Mouse (Mus musculus) frontal cortex, postnatal 36 days (tissue): Measurements from ENCODE around the gene Cenpm.
"Not testable (repeated sequence)": the region's sequence is repeated elsewhere in the genome, so short reads cannot be mapped to it uniquely, and the experiment has no call there.

Experiments
- DNase-seq, 2 experiments: peaks; one replicate each; pipeline ENCODE4 v3.0.0; 2022; ENCODE audit warnings: low spot score in 2 of 2

Gene Cenpm

DNA sequence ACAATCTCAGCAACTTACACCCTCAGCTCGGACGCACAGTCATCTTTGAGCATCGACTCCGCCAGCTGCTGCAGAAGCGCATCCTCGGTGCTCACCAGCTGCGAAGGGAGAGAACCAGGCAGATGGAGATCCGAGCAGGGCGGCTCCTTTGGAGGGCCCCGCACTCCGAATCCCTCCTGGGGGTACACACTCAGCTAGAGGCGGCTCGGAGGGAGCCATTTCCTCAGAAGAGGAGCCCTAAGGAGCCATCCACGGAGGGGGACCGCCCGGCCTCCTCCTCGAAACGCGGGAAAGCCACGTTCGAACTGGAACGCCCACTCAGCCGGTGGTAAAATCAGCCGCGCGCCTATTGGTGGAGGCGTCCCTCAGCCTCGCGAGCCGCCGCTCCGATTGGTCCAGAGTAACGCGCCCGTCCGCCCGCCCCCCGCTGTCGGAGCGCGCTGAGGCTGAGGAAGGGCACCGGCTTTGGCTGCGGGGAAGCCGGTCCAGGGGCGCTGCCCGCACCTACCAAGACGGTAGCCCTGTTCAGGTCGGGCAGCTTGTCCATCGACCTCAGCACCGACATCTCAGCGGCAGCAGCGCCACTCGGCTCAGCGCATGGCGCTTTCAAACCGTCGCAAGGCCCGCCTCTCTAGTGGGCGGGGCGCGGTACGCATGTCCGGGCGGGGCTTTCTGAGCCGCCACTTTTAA lies at the start of gene Cenpm:
Cenpm (minus strand) TSS at position 634 of the 690 bp plus-strand sequence.
- DNase-seq, result peak; percentile 92 to 94

GRCm38 (mm10) chr15:82294059-82294458 lies 49.5 kb upstream of the Cenpm start:
- no peak for DNase-seq

DNA sequence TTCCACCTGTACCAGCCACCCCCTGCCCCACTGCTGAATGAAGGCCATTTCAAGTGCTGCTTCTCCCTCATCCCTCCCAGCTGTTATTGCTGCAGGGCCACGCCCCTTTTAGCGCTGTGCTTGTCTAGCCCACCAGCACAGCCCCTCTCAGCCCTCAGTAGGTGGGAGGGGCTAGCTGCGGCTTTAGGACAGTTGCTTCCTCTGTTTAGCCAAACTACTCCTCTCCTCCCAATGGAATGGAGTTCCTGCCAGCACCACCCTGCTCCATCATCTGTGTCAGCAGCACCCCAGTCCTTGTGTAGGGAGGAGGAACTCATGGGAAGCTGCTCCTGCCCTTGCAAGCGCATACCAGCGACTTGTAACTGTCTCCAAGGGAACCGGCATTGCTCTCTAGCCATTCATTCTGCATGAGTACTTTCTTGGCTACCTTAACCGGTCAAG lies 48.7 kb upstream of the Cenpm start:
- DNase-seq, result peak in 1 of 2 experiments; percentile 29

- no peak for DNase-seq
Measured at GRCm38 (mm10) chr15:82292851-82293250, 48.3 kb upstream of the Cenpm start.

DNA sequence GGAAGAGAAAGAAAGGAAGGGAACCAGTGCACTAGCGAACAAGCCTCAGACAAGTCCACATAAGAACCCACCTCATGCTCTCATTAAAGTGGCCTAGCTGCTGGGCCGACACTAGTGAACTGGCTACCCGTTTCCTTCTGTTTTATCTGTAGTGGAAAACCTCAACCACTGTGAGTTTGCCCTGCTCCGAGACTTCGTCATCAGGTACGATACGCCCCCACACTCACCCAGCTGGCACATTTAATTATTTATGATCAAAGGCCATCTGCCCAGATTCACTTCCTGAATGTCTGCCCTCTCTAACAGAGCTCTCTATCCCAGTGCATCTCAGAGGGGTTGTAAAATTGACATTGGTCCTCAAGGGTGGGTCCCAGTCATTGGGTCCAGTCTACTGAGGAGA lies 45.7 kb upstream of the Cenpm start:
- no peak for DNase-seq

GRCm38 (mm10) chr15:82286157-82286556 lies 41.6 kb upstream of the Cenpm start:
- DNase-seq, result no peak

DNA sequence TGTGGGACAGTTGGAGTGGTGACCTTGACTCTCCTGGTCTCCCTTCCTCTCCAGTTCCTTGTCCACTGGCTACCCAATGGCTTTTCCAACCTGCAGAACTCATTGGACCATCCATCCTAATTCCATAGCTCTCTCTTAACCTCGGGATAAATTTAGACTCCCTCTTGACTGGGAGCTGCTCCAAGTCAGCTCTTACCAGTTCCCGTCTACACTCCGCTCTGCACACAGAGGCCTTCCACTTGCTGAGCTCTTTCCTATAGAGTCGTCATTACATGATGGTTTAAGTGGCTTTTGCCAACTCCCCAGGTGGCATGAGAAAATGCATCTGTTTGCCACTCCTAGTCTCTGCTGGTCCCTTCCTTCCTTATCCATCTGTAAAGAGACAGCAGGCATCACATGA lies 36.1 kb upstream of the Cenpm start:
- DNase-seq, result no peak

- peak; percentile 64 to 66 for DNase-seq
Measured at GRCm38 (mm10) chr15:82277591-82277990, 33.0 kb upstream of the Cenpm start.

DNA sequence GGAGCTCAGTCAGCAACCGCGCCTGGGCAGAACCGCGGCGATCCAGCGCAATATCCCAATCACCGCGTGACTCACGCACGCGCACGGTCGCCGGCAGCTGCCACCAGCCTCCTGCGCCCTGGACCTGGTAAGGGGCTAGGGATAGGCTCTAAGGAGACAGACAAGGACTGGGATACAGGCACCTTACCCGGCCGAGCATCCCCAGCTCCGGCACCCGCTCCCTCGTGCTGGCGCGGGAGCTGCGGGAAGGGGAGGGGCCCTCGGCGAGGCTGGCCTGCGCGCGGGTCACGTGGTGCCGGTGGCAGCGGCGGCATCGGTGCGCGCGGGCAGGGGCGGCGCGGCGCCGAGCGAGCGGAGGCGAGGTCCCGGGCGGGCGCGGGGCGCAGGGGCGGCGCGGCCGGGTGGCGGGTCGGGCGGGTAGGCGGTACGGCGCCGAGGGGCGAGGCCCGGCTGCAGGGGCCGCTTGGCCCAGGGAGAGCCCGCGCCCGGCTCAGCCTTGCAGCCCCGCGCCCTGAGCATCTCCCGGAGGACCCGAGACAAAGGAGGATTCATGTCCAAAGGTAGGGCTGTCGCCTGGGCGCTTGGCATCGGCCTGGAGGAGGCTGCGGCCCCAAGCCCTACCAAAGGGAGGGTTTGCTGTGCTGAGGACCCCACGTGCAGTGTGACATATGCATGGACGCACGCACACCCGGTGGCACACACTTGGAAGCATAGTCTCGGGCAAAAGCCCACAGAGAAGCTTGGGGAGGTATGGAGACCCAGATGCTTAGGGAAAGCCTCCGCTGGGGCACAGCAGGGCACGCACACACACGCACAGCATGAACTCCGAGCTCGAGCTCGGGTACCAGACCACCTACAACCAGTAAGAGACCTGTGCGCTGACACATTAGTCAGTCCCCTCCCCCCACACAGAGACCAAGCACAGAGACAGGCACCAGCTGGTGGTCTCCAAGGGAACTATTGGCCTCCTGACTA lies 30.7 kb upstream of the Cenpm start:
- DNase-seq, result peak; percentile 80 to 84

DNA sequence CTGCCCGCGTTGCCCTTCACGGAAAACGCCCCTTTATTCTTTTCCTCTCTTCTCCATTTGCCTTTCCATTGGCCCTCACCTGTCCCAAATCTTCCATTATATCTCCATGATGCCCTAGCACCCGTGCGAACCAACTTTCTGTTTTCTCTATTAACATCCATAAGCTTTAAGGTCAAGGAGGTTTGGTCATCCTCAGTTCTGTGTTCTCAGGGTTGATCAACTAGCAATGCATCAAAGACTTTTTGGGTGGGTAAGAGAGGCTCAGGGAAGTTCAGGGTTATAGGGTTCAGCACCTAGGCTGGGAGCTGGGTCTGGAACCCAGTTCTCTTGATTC lies 30.0 kb upstream of the Cenpm start, which contains the start of gene Sept3:
Sept3 (plus strand) TSS at position 301 of the 334 bp plus-strand sequence.
- DNase-seq, result no peak

DNA sequence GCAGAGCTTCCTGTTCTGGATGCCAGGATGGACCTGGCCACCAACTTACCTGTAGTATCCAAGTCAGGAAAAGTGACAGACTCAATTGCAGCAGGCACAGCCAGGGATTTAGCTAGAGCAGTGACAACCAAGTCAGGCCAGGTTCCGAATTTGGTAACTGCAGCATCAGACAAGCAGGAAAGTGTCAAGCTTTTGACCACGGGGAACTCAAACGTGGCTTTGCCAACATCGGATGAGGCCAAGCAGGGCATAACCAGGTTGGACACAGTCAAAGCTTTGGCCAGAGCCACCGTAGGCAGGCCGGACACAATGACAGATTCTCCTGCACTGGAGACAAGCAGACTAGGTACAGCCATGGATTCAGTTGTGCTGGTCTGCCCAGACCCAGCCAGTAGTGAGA lies 27.7 kb upstream of the Cenpm start:
- DNase-seq, result no peak

DNA sequence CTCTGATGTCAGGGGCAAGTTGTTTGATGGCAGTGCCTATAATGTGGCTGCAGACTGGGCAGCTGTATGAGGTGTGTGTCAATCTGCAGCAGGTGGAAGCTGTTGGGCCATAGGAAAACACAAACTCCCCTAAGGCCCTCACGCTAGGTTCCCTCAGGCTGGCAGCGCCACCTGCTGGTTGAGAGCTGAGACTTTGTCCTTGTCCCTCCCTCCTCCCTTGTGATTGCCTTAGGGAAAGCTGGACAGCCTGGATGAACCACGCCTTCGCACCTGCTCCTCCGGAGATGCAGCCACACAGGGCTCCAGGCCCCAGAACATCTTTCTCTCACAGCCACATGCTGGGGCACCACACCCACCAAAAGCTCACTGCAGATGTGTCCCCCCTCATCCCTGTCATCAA lies 26.7 kb upstream of the Cenpm start:
- DNase-seq, result peak; percentile 69 to 71

DNA sequence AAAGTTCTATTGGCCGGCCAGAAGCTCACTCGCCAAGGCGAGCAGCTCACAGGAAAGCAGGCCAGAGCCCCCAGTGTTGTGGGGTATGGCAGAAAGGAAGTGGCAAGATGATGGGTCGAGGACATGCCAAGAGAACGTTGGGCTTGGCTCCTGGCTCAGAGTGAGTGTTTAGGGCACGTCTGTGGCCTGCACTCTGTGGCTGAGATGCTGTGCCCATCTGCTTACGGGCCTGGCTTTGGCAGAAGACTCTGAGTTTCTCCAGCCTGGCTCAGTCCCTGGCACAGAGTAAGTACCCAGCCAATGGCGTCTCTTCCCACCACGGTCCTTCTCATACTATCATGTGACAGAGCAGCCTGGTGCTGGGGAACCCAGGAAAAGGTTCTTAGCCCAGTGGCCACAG lies 24.2 kb upstream of the Cenpm start:
- no peak for DNase-seq

DNA sequence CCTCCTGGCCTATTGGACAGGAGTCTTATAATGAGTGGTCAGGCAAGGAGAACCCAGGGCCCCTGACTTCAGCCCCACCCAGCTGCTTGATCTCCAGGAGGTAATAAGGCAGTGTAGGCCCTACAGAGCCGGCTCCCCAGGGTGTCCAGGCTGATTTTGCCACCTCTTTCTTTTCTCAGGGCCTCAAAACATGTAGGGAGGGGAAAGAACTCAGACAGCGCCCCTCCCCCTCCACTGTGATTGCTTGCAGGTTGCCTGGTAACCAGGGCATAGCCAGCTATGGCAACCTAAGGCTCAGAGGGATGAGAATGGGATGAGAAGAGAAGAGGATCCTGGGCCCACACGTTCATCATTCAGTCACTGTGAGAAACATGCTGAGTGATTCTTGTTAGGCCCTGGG lies 23.6 kb upstream of the Cenpm start:
- DNase-seq, result peak in 1 of 2 experiments; percentile 36

DNA sequence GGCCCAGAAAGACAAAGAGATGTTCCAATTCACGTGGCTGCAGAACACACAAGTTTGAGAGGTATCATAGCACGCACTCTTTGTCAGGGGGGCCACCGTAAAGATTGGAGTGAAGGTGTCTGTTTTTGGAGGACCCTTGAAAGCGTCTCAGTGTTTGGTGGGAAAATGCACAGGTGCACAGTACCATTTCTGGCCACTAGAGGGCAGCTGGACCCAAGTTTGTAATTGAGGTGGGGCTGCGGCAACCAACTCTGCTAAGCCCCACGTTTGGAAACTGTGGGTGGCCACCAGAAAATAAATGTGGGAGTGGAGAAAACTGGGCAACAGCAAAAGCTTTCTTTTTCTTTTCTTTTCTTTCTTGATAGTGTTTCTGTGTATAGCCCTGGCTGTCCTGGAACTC lies 21.8 kb upstream of the Cenpm start:
- peak; percentile 76 to 77 for DNase-seq

- DNase-seq, result peak in 1 of 2 experiments; percentile 79
Measured at GRCm38 (mm10) chr15:82259510-82259909, 15.0 kb upstream of the Cenpm start.

GRCm38 (mm10) chr15:82255944-82256383 lies 11.4 kb upstream of the Cenpm start:
- DNase-seq, result peak; percentile 83 to 94

DNA sequence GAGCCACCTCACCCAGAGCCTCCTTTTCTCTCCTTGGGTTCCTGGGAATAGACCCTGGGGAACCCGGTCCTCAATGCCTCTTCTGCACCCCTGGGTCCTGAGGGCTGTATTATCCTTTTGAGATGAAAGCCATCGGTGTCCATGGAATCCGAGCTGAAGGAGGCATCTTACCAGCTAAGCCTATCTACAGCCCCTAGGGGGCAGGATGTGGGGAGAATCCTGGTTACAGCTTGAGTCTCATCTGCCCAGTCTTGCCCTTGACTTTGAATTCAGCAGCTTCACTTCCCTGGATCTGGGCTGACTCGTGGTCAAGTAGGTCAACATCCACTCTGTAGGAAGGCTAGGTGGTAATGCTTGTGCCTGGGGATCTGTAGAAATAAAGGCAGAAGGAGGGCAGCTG lies 10.7 kb upstream of the Cenpm start:
- DNase-seq, result peak in 1 of 2 experiments; percentile 44

GRCm38 (mm10) chr15:82252097-82252496 lies 7.5 kb upstream of the Cenpm start, which contains the start of gene 1500009C09Rik:
Gene 1500009C09Rik (plus strand): TSS chr15:82252397.
- DNase-seq, result no peak

DNA sequence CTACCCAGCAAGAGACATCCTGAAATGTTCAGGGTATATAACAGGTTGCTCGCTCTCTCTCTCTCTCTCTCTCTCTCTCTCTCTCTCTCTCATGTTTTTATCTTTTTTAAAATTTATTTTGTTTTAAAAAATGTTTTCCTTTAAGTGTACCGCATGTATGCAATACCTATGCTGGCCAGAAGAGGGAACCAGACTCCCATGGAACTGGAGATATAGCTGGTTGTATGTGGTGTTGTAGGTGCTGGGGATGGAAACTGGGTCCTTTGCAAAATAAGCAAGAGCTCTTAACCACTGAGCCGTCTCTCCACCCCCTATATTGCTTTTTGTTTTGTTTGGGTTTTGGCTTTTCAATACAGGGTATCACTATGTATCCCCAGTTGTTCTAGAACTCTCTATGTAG lies 7.0 kb upstream of the Cenpm start:
- no peak for DNase-seq

GRCm38 (mm10) chr15:82247131-82247776 lies 2.7 kb upstream of the Cenpm start:
- no peak for DNase-seq

GRCm38 (mm10) chr15:82244805-82245161 lies 235 bp upstream of the Cenpm start:
- DNase-seq, result not testable (repeated sequence)
